Mouse (Mus musculus) ES-Bruce4 (cell line): ENCODE measurements at regions not wholly inside any gene's neighbourhood (a gene's known extent, or its start where the extent isn't known, plus 50 kb on each side); places are given as distances from the start of the nearest gene placed in this dataset.

Experiments used
- CTCF ChIP-seq: IDR thresholded peaks from one replicate; pipeline ENCODE4 v1.8.1; 2011; ENCODE audit warnings: low read depth, low read length
- EP300 ChIP-seq: IDR thresholded peaks from 2 replicates; pipeline ENCODE4 v1.6.1; 2011; ENCODE audit warnings: low read depth, low read length; ENCODE audit not compliant: insufficient read depth
- POLR2A ChIP-seq: IDR thresholded peaks from one replicate; pipeline ENCODE4 v1.8.1; 2011; ENCODE audit warnings: low read length; ENCODE audit not compliant: insufficient read depth

GRCm38 (mm10) chr15:8850996-8851395 lies 116.8 kb upstream of the Ranbp3l start:
- TF ChIP-seq CTCF (no peak), EP300 (no peak), POLR2A (no peak)
